Mouse (Mus musculus) heart, embryonic 14.5 days (tissue): Measurements from ENCODE around the gene Slc27a5. TPM values are rescaled to one million over a fixed set of nuclear protein-coding genes. Genes with fewer than 3 reads are reported as not detected.

Source experiments
- ATAC-seq: fragments of 200-750 bp; cut with Nextera tagmentation; 2 replicates; pipeline ENCODE4 v1.8.0; 2017; ENCODE audit warnings: low read depth, moderate TSS enrichment; ENCODE audit not compliant: insufficient number of reproducible peaks, insufficient read depth, low FRiP score
- H3K27ac ChIP-seq, 2 experiments: fragments of 200-500 bp in 1 of 2; fragments of 300-500 bp in 1 of 2; sonication (generic) in 1 of 2; replicated peaks in 1 of 2; 2 replicates each; pipeline ENCODE4 v1.5.1; 2012 to 2014; ENCODE audit warnings: low read depth in 2 of 2, low read length in 2 of 2, control low read depth in 1 of 2, mild to moderate bottlenecking in 1 of 2, mixed read lengths in 1 of 2; ENCODE audit not compliant: control insufficient read depth in 1 of 2, insufficient read depth in 1 of 2
- H3K27me3 ChIP-seq: fragments of 300-500 bp; sonication (generic); 2 replicates; pipeline ENCODE4 v1.6.1; 2014; ENCODE audit warnings: mild to moderate bottlenecking, low read length, control low read depth; ENCODE audit not compliant: control insufficient read depth, insufficient read depth
- H3K36me3 ChIP-seq: fragments of 300-500 bp; sonication (generic); 2 replicates; pipeline ENCODE4 v1.6.1; 2014; ENCODE audit warnings: mild to moderate bottlenecking, control low read depth, low read length, mixed read lengths; ENCODE audit not compliant: control insufficient read depth, insufficient read depth
- H3K4me1 ChIP-seq, 2 experiments: fragments of 200-500 bp in 1 of 2; fragments of 300-500 bp in 1 of 2; sonication (generic) in 1 of 2; 2 replicates each; pipeline ENCODE4 v1.6.1; 2012 to 2014; ENCODE audit warnings: low read length in 2 of 2, control low read depth in 1 of 2, mixed read lengths in 1 of 2; ENCODE audit not compliant: control insufficient read depth in 2 of 2, insufficient read depth in 2 of 2
- H3K4me2 ChIP-seq: fragments of 300-500 bp; sonication (generic); 2 replicates; pipeline ENCODE4 v1.6.1; 2014; ENCODE audit warnings: mild to moderate bottlenecking, low read length
- H3K4me3 ChIP-seq, 2 experiments: fragments of 200-500 bp in 1 of 2; fragments of 300-500 bp in 1 of 2; sonication (generic) in 1 of 2; 2 replicates each; pipeline ENCODE4 v1.5.1; 2012 to 2014; ENCODE audit warnings: low read length in 2 of 2, mild to moderate bottlenecking in 2 of 2, control low read depth in 1 of 2, low read depth in 1 of 2, moderate library complexity in 1 of 2; ENCODE audit not compliant: control insufficient read depth in 1 of 2, insufficient read depth in 1 of 2
- H3K9ac ChIP-seq: fragments of 300-500 bp; sonication (generic); 2 replicates; pipeline ENCODE4 v1.6.1; 2014; ENCODE audit warnings: mild to moderate bottlenecking, low read length
- H3K9me3 ChIP-seq: fragments of 300-500 bp; sonication (generic); 2 replicates; pipeline ENCODE4 v1.6.1; 2016; ENCODE audit warnings: low read length, control low read depth; ENCODE audit not compliant: control insufficient read depth
- WGBS: fragments of 180-500 bp; shearing (Covaris S2); extraction: QIAGEN DNeasy Blood & Tissue Kit; methylation state at CpG from one replicate; pipeline ENCODE4 v1.1.7; 2014; 5-methylcytosine and 5-hydroxymethylcytosine counted together
- polyA plus RNA-seq: library from polyadenylated mRNA; unstranded; fragments of >200 nt; fragmentation: Nextera tagmentation; extraction: Ambion mirVana; gene quantifications from 2 replicates; pipeline ENCODE4 v1.2.1, GENCODE M21; 2014

Slc27a5 gene
- polyA plus RNA-seq, 1 experiment from 2014 or later = not detected

DNA sequence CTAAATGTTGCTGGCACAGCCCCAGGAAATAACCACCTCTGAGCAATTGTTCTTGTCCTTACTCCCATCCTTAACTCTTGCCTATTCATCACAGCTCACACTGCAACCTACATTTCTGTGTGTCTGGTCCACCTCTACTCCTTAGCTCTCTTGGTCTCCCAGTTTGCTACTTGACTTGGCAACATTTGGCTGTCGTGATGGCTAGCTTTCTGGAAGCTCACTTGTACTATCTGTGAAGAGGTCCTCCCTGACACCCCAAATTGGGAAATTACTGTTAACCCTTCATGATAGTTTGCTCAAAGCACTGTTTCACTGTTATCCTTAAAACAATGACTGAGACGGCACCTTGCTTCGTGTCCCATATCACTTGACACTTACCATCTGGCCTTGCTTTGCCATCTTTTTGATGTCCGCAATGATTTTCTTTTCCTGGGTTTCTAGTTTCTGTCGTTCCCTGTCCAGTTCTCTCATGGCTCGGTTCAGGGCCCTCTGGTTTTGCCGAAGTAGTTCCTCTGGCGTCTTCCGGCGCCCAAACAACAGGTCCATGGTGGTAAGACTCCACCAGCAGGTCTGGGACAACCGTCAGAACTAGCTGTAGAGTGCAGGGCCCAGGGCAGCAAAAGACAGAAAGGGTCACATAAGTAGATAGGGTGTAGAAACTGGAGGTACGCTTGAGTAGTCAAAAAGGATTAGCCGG lies 35.6 kb upstream of the Slc27a5 start:
- peak overlapping the region; percentile 56 to 69 for H3K4me3 ChIP-seq
- H3K9ac ChIP-seq = peak overlapping the region; percentile 92
- H3K4me1 ChIP-seq = peaks cover 6 to 25% of the 10 kb centered on the region in 2 experiments
- no peak for ATAC-seq
- H3K27me3 ChIP-seq = no peaks in the 10 kb centered on the region
- peaks cover 68% of the 10 kb centered on the region for H3K36me3 ChIP-seq
- H3K4me2 ChIP-seq = peak overlapping the region; percentile 95
- WGBS = 41% methylated on average over 13 of the region's 13 CpGs
- H3K9me3 ChIP-seq = no peaks in the 10 kb centered on the region
- H3K27ac ChIP-seq = peak overlapping the region; percentile 78 to 91; a peak in 3 of 4 replicates

DNA sequence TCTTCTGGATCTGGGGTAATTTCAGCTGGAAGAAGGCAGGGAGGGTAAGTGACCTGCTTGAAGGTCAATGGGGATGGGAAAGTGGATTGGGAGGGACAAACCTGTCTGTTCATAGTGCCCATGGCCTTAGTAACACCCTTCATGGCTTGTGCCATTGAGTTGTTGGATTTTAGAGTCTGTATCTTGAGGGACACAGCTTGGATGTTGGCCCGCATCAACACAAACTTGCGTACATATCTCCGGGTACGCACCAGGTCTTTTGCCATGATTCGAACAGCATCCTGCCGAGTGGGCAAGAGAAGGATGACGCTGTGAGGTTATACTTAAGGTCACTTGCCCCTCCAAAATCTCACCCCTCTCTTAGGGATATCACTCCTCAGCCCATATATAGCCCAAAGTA lies 34.5 kb upstream of the Slc27a5 start:
- Histone ChIP-seq H3K9ac (no peak overlapping the region), H3K4me3 (no peak overlapping the region), H3K27me3 (no peaks in the 10 kb centered on the region), H3K27ac (no peak overlapping the region), H3K4me2 (no peak overlapping the region), H3K4me1 (peaks cover 5 to 25% of the 10 kb centered on the region in 2 experiments), H3K36me3 (peaks cover 78% of the 10 kb centered on the region), H3K9me3 (no peaks in the 10 kb centered on the region)
- no peak for ATAC-seq
- WGBS = 87% methylated on average over 7 of the region's 7 CpGs

DNA sequence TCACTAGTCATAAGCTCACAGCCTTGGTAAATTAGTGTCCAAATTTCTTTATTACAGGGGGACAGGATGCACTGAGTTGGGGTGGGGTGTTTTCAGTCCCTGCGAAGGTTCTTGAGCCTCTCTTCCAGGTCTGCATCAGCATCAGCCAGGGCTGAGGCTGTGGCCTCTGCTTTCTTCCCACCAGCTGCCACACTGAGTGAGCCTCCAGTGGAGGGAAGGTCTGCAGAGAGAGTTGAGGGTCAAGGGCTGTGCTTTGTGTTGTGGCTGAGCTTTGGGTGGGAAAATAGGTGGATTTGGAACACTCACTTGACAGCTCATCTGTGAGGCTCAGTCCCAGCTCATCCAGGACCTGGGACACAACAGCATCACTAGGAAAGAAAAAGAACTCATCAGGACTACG lies 34.0 kb upstream of the Slc27a5 start:
- Histone ChIP-seq H3K36me3 (peaks cover 84% of the 10 kb centered on the region), H3K4me3 (no peak overlapping the region), H3K27me3 (no peaks in the 10 kb centered on the region), H3K9ac (no peak overlapping the region), H3K4me2 (no peak overlapping the region), H3K9me3 (no peaks in the 10 kb centered on the region), H3K4me1 (peaks cover 5 to 24% of the 10 kb centered on the region in 2 experiments), H3K27ac (no peak overlapping the region)
- WGBS = 76% methylated on average over 2 of the region's 2 CpGs
- ATAC-seq = no peak

DNA sequence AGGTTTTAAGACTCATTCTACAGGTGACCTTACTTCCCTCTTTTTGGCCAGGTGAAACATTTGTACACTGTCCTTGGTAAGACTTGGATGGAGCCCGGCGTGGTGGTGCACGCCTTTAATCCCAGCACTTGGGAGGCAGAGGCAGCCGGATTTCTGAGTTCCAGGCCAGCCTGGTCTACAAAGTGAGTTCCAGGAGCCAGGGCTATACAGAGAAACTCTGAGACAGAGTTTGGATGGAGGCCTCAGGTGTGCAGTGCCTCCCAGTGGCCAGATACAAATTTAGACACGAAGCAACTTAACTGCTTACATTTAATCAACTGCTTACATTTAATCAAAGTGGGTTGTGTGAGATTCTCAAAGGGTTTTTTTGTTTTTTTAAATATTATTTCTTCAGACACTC lies 33.1 kb upstream of the Slc27a5 start:
- Histone ChIP-seq H3K36me3 (peaks cover 89% of the 10 kb centered on the region), H3K27me3 (no peaks in the 10 kb centered on the region), H3K4me3 (no peak overlapping the region), H3K9me3 (no peaks in the 10 kb centered on the region), H3K9ac (no peak overlapping the region), H3K4me1 (peaks cover 6 to 22% of the 10 kb centered on the region in 2 experiments), H3K27ac (no peak overlapping the region), H3K4me2 (no peak overlapping the region)
- ATAC-seq = no peak
- WGBS = 78% methylated on average over 5 of the region's 5 CpGs

DNA sequence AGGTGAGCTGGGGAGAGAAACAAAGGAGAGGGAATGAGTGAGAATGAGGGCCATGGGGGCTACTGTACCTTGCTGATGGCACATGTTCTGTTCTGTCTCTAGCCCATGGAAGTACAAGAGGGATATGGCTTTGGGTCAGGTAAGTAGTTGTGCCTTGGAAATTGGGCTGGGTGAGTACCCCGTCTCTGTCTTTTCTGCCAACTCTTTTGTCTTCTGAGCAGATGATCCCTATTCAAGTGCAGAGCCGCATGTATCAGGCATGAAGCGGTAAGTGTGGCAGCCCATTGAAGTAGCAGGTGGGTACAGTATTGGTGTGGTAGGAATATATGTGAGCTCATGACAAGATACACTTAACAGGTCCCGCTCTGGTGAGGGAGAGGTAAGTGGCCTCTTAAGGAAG lies 31.0 kb upstream of the Slc27a5 start:
- 93% methylated on average over 4 of the region's 4 CpGs for WGBS
- peaks cover 85% of the 10 kb centered on the region for H3K36me3 ChIP-seq
- ATAC-seq = no peak
- no peak overlapping the region for H3K9ac ChIP-seq
- no peaks in the 10 kb centered on the region for H3K27me3 ChIP-seq
- no peaks in the 10 kb centered on the region for H3K9me3 ChIP-seq
- no peak overlapping the region for H3K4me2 ChIP-seq
- H3K4me1 ChIP-seq = peaks cover 9 to 24% of the 10 kb centered on the region in 2 experiments
- no peak overlapping the region for H3K27ac ChIP-seq
- H3K4me3 ChIP-seq = no peak overlapping the region

DNA sequence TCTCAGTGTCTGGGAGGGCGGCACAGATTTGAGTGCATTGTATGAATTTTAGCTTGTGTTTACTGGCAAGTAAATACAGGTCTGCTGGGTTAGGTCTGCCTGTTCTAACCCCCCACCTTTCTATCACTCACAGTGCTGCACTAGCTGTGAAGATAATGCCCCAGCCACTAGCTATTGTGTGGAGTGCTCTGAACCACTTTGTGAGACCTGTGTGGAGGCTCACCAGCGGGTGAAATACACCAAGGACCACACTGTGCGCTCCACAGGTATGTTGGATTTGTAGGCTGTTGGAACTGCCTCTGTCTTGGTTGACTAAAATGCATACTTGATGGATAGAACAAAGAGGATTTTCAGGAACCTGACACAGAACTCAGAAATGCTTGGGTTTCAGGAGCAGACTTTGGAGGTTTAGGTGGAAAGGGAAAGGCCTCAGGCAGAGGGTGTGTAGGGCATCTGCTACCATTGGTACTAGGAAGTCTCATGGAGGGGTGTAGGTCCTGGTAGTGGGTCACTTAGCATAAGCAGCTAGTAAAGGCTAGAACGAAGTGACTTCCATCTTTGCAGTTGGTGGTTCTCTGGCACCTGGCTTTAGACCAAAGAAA lies 27.6 kb upstream of the Slc27a5 start:
- WGBS = 34% methylated on average over 4 of the region's 4 CpGs

DNA sequence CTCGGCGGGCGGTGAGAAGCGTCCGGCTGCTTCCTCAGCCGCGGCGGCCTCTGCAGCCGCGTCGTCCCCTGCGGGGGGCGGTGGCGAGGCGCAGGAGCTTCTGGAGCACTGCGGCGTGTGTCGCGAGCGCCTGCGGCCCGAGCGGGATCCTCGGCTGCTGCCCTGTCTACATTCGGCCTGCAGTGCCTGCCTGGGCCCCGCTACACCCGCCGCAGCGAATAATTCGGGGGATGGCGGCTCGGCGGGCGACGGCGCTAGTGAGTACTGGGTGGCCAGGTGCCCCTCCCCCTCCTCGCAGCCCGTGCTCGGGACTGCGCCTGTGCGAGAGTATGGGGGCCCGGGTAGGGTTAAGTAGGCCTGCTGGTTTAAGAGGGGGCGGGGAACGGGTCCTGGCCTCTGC lies 26.8 kb upstream of the Slc27a5 start:
- Histone ChIP-seq H3K36me3 (peaks cover 46% of the 10 kb centered on the region), H3K4me3 (peak overlapping the region; percentile 86 to 95), H3K4me1 (peaks cover 11 to 15% of the 10 kb centered on the region in 2 experiments), H3K4me2 (peak overlapping the region; percentile 92), H3K27ac (peak overlapping the region; percentile 98 to 100), H3K9me3 (no peaks in the 10 kb centered on the region), H3K9ac (peak overlapping the region; percentile 95), H3K27me3 (no peaks in the 10 kb centered on the region)
- ATAC-seq = peak; percentile 71
- WGBS = under 1% methylated on average over 42 of the region's 44 CpGs

More for the DNA sequence above, 27.6 kb upstream of the Slc27a5 start:
- peak overlapping the region in 1 of 2 experiments; percentile 98; a peak in 2 of 4 replicates for H3K27ac ChIP-seq
- peaks cover 11 to 15% of the 10 kb centered on the region in 2 experiments for H3K4me1 ChIP-seq
- peak overlapping the region; percentile 92 for H3K4me2 ChIP-seq
- no peaks in the 10 kb centered on the region for H3K27me3 ChIP-seq
- peak overlapping the region; percentile 86 to 95 for H3K4me3 ChIP-seq
- H3K36me3 ChIP-seq = peaks cover 54% of the 10 kb centered on the region
- no peak for ATAC-seq
- no peaks in the 10 kb centered on the region for H3K9me3 ChIP-seq
- H3K9ac ChIP-seq = peak overlapping the region; percentile 95
